Mouse (Mus musculus): Measurements from ENCODE around the gene Mrnip.

The Mrnip gene

DNA sequence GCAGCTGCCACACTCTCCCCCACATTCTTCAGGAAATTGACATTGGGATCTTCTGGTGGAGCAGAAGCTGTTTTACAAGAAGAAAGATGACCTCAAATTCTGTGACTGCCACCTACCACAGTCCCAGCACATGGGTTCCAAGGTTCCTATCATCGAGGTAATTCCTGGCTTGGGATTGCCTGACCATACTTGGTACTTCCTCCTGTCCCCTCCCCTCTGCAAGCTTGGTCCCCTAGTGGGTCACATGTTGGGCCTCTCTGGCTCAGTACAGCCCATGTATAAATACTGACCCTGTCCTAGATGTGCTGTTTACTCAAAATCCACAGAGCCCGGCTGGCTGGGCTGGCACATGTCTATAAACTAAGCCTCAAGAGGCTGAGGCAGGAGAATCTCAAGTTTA lies 31.8 kb downstream of the Mrnip start:
- no peak for DNase-seq

DNA sequence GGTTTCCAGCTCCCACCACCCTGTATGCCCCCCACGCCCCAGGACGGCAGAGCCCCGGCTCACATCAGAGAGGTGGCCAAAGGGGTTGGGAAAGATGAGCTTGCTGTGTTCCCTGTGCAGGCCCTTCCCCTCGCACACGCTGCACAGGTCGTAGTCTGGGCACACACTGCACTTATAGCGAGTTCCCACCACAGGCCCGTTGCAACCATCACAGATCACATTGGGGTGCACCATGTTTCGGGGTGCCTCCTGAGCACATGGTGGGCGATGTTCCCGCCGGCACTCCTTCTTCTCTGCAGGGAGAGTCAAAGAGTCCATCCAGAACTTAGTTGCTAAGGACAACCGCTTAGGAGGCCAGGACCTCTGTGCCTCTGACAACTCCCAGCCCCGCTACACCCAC lies 33.1 kb downstream of the Mrnip start:
- DNase-seq = no peak

DNA sequence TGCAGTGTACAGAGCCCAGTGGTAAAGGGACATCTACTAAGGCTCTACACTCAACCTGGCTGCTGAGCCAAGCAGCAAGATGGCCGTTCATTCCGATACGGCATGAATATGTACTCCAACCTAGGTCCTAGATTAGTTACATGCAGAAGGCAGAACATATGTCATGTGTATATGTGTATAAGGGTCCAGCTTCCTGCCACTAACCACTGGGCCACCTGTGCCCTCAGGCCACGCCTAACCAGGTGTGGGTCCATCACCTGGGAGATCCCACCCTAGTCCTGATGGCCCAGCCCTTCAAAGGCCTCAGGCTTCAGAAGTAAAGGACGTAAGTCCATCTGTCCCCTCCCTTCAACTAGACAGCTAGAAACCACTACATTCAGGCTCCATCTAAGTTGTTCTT lies 33.8 kb downstream of the Mrnip start:
- DNase-seq = no peak

DNA sequence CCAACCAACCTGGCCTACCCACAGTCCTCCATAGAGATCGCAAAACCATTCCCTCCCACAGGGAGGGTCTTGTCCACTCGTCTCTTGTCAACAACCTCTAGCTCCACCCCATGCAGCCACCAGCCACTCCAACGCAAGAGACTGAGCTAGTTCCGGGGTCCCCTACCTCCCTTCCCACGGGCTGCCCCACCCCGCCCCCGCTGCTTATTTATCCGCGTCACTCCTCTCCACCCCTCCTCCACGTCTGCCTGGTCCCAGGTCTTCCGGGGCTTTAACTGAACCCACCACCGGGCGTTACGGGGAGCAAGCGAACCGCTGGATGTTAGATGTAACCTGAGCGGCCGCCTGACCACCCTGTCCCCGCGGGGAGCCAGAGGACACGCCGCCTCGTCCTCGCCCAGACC lies 35.9 kb downstream of the Mrnip start:
- peak; percentile 78 for DNase-seq

DNA sequence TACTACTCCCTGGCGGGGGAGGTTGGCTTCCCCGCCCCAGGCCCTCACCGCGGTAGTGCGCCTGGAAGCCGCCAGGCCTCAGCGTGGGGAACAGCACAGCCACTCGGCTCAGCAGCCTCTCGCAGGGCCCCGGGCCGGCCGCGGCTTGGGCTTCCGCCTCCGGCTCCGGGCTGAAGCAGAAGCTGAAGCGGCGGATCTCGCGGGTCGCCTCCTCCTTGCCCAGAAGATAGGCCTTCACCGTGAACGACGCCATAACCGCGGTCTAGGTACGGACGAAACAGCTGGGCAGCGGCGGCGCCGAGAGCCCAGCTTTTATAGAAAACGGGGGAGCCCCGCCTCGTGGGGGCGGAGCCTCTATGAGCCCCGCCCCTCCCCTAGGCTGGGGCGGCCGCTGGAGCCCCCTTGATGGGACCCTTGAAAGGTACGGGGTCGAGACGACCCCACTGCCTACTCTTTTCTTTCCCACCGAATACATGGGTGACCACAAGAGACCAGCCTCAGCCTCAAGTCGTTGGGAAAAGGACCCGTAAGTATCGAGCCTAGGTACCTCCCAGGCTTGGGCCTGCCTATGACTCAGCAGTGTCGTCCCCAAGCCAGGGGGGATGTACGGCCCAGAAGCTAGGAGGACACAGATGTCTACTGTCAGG lies 36.4 kb downstream of the Mrnip start, which contains the start of the genes Sqstm1 and Mgat4b:
TSS of gene Sqstm1 (minus strand) at position 323 of the 647 bp plus-strand sequence.
TSS of gene Mgat4b (plus strand) at position 386 of the 647 bp plus-strand sequence.
- peak; percentile 85 for DNase-seq

DNA sequence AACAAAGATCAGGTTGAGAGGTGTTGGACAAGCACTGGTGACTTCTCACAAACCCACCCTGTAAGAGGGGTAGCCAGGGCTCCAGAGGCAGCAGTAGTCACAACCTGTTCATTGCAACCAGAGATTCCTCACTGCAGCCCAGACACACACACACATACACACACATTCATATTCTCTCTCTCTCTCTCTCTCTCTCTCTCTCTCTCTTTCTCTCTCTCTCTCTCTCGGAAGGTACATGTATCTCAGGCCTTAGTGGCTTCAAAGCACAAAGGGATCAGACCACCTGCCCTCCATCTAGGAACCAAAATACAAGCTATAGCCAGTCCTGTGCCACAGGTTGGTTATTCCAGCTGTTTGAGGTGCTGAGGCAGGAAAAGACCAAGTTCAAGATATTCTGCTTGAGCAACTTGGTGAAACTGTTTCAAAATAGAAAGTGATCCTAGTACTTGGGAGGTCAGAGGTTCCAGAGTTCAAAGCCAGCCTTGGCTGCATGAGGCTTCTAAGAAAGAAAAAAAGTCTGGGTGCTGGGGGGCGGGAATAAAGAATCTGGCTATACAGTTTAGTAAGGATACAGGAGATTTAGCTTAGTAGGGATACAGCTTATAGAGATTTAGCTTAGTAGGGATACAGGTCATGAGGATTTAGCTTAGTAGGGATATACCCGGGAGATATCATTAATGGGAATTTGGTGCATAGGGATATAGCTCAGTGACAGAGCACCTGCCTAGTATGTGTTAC lies 37.2 kb downstream of the Mrnip start:
- DNase-seq = no peak

DNA sequence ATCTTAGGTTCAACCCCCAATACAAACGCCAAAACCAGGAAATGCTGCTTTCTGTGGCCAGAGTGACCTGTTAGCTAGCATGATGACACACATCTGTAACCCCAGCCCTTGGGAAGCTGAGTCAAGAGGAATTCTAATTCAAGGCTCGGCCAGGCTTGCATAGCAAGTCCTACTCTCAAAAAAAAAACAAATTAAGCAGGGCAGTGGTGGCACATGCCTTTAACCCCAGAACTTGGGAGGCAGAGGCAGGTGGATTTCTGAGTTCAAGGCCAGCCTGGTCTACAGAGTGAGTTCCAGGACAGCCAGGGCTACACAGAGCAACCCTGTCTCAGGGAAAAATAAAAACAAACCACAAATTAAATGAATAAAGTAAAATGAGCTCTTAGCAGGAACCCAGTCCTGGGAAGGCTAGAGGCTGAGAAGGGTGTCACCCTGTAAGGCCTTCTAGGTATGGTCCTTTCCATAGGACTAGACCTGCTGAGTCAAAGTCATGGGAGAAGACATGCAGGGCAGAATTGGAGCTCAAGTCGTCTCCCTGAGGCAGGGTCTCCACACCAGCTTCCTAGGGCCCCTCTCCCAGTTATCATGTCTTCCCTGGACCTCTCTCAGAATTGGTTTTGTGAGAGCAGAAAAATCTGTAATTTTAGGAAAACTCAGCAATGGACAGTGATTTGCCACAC lies 38.0 kb downstream of the Mrnip start:
- DNase-seq = no peak

DNA sequence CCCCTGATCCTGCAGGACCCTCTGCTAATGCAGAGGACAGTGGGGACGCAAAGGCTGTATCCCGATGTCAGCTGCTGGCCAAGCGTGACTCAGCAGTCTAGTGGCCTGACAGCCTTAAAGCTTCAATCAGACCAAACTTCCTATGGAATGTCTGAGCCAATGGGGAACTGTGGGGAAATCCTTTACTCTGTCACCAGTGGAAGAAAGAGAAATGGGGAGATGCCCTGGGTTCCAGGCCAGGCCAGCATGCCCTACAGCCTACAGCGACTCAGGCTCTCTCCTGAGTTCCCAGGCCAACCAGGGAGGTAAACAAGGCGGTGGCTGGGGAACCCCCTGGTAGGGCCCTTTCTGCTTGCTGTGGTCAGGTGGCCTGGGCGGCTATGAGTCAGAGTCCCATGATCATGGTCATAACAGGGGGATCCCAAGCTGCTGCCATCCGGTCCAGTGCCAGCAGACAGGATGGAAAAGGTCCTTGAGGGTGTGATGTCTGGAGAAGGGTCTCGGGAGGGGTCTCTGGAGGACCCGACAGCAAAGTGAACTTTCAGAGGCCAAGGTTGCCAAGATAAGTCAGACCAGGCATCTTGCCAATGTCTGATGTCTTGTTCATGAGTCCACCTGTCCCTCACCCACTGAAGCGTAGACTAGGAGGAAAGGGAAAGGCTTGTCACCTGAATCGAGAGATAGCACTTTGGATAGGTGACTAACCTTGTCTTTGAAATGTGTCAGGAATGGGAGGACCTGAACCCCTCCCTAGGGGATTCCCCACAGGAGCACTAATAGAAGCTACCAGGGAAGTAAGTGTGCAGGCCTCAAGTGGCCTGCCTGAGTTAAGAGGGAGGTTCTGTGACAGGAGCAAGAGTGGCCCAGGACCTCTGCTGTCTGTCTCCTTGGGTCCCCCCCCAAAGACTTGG lies 38.9 kb downstream of the Mrnip start:
- no peak for DNase-seq

DNA sequence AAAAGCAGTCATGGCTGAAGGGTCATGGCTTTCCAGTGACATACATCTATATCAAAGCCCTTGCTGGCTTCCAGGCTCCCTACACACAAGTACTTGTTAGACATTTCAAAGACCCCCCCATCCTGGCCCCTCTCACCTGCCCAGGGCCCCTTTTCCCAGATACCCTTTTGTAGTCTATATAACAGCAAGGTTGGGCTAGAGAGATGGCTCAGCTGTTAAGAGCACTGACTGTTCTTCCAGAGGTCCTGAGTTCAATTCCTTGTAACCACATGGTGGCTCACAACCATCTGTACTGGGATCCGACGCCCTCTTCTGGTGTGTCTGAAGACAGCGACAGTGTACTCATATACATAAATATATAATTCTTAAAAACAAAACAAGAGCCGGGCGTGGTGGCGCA lies 40.4 kb downstream of the Mrnip start:
- DNase-seq = no peak

DNA sequence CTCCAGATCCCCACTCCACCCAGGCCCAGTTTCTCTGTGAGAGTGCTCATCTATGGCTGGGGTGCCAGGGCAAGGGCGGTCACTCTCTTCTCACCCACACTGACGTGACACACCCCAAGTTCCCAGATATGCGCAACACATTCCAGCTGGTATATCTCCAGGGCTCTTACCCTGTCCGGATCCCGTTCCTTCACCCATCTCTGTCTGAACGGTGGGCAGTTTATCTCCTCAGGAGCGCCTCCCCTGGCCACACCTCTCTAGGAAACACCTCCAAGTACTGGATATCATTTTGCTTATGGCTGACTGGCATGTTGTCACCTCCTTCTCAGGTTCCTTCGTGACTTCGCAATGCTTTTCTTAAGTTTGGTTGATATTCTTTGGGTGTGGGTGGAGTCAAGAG lies 41.4 kb downstream of the Mrnip start:
- no peak for DNase-seq

DNA sequence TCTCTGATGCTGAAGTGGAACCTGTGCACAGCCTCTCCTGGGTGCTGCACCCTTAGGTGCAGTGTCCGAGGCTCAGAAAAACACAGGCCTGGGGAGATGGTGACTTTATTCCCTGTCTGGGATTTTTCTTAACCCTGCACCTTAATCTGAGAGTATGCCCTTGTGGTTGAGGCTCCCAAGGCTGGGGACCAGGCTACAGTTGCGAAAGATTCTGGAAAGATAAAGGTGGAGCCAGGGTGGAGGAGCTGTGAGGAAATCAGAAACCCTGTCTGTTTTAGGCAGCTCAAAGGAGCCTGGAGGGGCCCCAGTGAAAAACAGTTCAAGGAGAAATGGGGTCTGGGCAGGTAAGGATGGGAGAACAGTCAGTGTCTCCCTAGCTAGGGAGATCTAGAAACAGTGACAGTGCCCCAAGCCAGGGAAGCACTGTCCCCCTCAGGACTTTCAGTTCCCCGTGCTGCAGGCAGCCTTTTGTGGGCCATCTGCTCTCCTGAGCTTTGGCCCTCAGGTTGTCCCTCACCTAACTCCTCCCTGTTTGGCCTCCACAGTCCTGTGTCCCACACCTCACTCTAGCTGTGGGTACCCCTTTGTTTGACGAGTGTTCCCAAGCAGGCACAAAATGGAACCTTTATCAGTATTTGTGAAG lies 42.6 kb downstream of the Mrnip start:
- no peak for DNase-seq

DNA sequence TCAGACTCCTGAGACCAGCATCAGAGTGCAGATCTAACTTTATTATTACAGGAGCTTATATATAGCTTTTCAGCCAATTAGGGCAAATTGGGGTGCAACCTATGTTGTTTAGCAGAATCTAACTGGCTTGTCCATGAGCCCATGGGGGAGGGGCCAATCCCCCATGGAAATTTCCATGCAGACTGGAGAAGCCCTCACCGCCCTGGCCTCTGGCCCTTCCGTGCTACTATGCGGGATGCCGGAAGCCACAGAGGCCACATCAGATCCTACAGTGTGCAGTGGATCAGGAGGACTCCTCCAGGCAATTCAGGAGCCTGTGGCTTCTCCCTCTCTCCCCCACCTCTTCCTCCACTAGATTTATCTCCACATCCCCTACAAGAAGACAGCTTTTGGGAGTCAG lies 43.6 kb downstream of the Mrnip start:
- DNase-seq = no peak

DNA sequence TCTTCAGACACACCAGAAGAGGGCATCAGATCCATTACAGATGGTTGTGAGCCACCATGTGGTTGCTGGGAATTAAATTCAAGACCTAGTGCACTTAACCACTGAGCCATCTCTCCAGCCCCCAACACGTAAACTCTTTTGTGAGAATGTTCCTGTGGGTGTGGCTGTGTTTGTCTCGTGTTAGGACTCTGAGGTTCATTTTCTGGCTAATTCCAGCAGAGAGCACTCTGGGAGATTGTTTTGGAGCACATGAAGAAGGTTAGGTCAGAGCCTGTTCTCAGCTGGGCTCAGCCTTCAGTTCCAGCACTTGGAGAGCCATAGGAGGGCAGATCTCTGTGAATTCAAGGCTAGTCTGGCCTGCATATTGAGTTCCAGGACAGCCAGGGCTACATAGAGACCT lies 45.6 kb downstream of the Mrnip start:
- no peak for DNase-seq

DNA sequence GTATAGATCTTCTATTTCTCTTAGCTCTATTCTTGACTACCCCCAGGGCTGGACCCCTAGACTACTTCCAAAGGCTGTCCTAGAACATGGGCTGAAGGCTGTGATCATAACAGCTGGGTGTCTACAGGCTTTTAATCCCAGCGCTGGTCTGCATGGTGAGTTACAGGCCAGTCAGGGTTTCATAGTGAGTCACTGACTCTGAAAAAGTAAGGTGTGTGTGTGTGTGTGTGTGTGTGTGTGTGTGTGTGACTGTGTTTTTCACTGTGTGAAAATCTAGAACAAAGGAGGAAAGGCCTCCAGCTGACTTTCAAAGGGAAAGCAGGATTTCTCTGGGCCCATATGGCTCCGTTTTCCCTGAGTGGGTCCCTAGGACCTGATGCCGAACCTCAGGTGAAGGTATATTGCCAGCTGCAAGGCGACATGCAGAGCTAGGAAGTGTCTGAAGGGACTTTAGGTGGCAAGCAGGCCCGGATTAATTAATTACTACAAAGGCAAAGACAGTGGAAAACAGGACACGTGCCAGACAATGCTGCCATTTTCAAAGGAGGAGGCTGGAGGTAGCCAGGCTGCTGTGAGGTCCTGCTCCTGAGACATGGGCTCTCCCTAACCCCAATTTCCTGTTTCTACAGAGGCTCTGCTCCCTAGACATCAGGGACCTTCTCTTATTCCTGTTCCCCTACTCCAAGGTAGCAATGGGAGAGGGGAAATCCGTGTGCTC lies 48.5 kb downstream of the Mrnip start:
- no peak for DNase-seq

DNA sequence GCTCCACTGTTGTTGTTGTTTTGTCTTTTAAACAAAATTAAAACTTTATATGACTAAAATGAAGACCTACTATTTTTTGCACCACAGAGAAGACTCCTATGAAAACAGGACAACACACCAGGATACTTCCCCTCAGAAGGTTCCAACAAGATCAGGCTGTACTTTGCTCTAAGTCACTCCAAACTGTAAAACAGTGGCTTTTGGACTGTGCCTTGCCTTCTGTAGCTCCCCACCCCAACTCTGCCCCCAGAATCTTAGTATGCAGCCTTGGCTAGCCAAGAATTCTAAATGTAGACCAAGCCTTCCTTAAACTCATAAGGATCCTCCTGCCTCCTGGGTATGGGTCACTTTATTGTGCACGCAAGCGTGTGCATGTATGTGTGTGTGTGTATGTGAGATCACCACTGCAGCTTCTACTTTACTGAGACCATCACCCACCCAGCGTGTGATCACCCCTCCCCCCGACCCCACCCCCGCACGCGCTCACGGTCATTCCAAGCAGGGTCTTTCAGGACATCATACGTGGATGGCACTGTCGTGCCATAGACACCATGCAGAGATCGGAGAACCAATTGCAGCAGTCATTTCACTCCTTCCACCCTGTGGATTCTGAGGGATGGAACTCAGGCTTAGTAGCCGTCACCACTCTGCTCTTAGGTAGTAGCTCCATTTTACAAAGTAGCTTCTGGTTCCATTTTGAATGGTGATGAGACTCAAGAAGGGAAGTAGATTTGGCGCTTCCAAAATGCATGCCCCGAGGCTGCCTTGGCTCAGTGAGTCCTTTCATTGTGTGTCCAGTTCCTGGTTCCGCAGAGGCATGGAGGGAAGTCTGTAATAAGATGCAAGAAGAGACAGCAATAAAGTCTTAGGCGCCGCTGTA lies 49.8 kb downstream of the Mrnip start:
- DNase-seq = peak; percentile 23

DNA sequence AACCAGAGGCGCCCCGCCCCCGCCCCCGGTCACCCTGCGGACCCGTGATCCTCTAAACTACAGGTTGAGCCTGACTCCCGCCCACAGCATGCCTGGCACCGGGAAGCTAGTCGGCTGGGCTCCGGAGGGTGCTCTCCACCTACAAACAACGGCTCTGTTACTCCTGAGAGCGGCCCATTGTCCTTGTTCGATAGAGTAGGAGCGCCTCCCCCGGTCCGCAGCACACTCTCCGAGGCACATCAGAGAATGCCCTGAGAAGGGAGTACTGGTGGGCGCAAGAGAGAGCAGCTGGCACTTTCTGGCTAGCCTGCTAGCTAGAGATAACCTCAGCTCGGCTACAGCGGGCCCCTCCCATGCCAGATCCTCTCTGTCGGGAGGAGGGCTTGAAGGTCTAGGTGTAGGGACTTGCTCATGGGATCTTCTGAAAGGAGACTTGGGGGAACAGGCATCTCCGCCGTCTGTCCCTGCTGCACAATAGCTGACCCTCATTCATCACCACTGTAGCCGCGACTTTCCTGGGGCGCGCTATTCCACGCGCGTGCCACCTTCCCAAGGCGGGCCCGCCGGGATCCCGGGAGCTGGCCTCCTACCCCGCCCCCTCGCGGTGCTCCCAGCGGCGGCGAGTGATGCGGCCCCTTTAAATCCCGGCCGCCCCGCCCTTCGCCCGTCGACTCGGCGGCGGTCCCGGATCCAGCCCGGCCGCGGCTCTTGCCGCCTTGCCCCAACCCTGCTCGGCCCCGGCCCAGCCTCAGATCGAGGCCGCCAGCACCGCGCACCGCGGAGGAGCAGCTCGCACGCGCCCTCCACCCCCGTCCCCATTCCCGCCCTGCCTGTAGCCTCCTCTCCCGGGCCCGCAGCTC lies 50.7 kb downstream of the Mrnip start:
- DNase-seq = peak; percentile 89

DNA sequence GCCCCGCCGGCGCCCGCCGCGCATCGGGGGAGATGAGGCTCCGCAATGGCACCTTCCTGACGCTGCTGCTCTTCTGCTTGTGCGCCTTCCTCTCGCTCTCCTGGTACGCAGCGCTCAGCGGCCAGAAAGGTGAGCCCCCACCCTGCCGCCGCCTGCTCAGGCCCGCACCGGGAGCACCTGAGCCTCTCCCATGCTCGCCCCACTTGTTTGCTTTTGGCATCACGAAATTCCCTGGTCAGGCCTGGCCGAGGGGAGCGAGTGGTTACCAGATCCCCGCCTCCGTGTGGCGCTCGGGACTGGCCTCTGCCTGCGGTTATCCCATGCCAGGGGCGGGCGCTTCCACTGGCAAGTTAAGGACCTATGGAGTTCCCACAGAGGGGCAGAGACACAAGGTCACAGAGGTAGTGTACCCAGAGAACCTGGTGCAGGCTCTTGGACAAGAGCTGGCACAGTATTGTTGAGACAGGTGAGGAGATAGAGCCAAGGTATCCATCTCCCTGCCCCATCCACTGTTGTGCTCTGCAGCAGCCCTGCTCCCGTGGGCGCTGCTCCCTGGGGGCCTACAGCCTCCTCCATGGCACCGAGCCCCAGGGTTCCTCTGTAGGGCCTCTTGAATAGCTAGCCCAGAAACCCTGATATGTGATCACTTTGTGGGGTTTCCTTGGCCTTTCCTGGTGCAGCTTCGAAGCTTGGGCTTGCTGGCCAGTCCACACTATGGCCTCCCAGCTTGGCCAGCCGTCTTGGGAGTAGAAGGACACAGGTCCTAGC lies 51.6 kb downstream of the Mrnip start:
- DNase-seq = peak; percentile 49

DNA sequence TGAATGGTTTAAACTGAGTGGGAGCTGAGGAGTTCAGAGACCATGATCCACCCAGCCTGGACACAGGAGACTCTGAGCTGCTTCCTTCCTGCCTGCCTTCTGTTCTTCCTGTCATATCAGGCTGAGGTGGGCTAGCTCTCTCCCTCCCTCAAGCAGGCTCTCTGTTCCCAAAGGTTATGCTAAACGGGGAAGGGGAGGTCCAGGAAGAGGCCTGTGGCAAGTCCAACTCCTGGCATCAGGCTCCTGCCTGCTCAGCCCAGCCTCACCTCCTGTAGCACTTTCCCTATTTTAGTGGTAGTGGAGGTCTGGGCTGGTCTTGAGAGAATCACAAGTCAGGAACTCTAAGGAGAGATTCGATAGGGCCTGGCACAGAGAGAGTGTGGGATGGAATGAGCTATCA lies 52.2 kb downstream of the Mrnip start:
- no peak for DNase-seq

DNA sequence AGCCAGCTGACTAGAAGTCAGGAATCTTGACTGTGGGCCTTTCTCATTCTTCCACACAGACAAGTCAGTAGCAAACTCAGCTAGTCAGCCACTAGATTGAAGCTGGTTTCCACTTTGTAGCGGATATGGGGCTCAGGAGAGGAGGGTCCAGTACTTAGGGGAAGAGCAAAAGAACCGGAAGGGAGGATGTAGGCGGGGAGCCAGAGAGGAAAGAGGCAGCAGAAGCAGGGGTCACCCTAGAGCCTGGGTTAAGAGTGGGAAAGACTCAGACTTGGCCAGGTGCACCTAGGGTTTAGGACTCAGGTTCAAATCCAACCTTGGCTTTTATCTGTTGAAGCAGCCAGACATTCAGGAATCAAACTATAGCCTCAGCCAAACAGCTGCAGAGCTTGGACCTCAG lies 53.0 kb downstream of the Mrnip start:
- DNase-seq = no peak
